Mouse (Mus musculus) embryo, embryonic 10 days (tissue): Measurements from ENCODE around the gene Cox20.

ENCODE experiments used
- DNase-seq: peaks from one replicate; pipeline ENCODE4 v3.0.0-alpha.2; 2015; ENCODE audit warnings: low spot score

Cox20 gene

DNA sequence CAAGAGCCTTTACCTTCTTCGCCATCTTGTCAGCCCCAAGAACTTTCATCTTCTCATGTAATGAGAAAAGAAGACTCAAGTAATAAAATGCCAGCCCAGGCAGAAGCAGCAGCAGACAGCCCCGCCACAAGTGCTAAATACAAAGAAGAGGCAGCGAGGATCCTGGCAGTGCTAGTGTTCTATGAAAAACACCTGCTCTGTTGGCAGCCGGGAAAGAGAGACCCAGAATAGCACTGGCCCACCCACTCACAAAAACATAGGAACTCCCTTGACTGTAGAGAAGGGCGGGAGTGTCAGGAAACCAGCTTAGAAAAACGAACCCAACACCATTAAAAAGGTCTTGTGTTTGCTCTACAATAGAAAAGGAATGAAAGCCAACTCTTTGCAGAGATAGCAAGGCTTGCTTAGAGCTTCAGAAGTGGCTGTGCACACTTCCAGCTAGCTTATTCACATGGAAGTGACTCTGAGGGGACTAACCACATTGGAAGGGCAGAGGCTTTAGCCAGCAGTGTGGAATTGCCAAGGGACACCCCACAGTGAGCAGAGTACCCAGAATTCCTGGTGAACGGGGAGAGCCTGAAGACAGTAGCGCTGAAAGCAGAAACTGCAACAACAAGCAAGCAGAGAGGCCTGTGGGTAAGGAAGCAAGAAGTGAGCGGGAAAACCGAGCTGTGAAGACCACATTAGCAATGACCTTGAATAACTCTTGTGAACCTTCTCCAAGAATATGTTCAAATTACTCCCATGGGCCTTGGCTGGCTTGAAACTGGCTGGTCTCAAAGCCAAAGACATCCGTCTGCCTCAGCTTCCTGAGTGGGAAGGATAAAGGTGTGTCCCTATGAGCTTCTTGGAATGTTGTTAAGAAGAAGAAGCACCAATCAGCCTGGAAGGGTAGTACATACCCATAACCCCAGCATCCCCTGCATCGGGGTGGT lies 39.1 kb downstream of the Cox20 start:
- no peak for DNase-seq

DNA sequence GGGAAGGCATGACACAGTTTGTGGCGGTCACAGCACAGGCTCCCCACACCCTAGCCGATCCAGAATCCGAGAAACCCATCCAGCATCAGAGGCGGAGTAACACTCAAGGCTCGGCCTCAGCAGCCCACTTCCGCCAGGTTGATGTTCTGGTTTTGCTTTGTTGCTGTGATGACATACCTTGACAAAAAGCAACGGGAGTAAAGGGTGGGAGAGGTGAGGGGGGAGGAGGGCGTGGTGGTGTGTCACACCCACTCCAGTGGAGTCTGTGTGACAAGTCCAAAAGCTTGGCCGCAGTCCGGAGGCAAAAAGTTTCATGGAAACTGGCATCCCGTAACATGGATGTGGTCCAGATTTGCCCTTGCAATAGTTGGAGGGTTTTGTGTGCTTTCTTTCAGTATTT lies 41.3 kb downstream of the Cox20 start:
- DNase-seq: no peak

DNA sequence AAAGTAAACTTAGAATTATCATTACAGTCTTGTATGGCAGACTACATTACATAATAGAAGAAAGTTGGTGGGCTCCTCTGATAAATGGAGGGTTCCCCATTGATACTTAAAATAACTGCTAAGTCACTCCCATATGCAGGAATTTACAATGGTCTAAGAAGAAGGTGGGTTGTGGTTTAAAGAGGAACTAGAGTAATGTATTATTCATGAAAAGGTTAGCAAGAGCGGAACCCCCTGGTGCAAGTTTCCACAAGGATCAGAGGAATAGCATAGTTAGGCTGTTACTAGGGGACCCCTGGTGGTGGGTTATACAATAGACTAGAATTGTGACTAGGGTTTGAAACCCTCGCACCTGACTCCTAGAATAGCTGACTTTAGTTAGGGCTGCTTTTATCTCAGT lies 41.8 kb downstream of the Cox20 start:
- DNase-seq: no peak

DNA sequence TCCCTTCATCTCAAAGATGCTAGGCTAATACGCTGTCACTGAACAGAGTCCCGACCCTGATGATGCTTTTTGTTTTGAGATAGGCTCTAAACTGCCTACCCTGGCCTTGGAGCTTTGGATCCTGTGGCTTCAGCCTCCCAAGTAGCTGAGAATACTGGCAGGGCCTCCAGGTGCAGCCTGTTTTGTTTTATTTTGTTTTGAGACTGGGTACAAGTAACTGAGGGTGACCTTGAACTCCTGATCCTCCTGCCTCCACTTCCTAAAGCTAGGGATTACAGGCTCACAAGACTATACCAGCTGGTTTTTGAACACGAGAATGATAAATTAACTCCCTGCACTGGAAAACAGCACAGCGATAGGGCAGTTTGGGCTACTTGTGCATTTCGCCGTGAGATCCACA lies 46.2 kb downstream of the Cox20 start:
- DNase-seq: no peak

DNA sequence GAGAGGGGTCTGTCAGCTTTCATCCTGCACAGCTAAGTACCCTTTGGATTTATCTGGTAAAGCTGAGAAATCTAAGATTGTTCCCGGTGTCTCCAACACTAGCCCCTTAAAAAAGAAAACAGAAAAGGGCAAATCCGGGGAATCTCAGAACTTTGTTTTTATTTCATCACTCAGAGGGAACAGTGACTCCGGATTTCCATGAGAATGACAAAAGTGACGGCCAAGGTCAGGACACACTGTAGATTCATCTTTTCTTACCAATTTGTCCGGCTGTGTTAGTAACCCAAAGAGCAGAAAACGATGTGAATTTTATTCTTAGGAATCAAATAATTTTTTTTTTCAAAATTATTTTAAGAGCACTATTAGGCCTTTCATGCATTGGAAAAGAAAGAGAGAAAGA lies 49.2 kb downstream of the Cox20 start:
- no peak for DNase-seq

DNA sequence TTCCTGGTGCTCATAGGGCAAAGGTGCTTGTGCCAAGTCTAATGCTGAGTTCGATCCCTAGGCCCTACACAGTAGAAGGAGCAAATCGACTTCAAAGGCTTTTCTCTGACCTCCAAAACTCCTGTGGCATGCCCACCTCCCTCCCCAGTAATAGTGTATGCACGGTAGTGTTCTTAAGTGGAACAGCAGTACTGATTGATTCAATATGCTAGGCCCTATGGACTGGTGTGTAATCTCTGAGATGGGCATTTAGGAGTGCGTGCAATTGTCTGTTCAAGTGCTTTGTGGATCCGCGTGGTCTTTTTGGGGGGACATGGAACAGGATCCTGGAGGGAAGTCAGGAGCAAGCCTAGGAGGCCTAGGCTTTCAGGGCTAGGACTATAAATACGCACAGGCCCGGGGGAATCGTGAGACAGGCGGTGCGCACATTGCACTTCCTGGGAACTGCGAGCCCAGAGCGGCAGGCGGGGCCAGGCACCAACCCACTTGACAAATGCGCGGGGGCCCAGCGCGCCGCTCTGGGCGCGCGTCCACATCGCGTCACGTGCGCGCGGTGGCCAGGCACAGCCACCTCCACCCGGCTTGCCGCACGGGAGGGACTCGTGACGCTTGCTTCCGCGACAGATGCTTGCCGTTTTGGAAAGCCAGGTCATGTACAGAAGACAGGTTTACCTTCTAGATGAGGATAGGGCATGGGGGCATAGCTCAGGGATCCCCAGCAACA lies 49.8 kb downstream of the Cox20 start:
- DNase-seq: peak; percentile 90

DNA sequence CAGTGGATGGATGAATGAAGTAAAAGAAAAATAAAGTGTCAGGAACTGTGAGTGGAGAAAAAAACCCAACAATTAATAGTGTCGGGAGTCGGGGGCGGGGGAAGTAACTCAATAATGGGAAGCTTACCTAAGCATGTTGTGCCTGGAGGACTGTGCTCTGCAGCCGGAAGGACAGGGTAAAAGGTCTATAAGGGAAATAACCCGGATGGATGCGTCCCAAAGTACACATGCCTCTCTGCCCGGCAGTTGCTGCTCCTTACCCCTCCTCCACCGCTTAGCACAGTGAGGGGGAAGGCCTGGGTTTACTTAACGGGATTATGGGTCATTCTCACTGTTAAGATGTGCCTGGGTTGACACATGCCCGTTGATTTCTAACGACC lies 50.3 kb downstream of the Cox20 start:
- DNase-seq: peak; percentile 76
